Mouse (Mus musculus) E14TG2a.4 (cell line): Measurements from ENCODE around the gene Ism1.

Experiments
- H3K27me3 ChIP-seq: 2 replicates; pipeline ENCODE4 v1.6.1; 2014; ENCODE audit warnings: low read length, control low read depth; ENCODE audit not compliant: insufficient read depth
- H3K36me3 ChIP-seq: 2 replicates; pipeline ENCODE4 v1.6.1; 2014; ENCODE audit warnings: low read length, control low read depth; ENCODE audit not compliant: insufficient read depth
- H3K4me1 ChIP-seq: replicated peaks from 2 replicates; pipeline ENCODE4 v1.6.1; 2014; ENCODE audit warnings: low read depth, low read length, control low read depth
- H3K4me3 ChIP-seq: replicated peaks from 2 replicates; pipeline ENCODE4 v1.5.1; 2014; ENCODE audit warnings: mild to moderate bottlenecking, low read length
- H3K9me3 ChIP-seq: 2 replicates; pipeline ENCODE4 v1.6.1; 2014; ENCODE audit warnings: low read length, control low read depth
- CTCF ChIP-seq: conservative IDR thresholded peaks from 2 replicates; pipeline ENCODE4 v1.5.1; 2014; ENCODE audit warnings: low read length
- NANOG ChIP-seq: IDR thresholded peaks from 2 replicates; pipeline ENCODE4 v1.6.1; 2014; ENCODE audit warnings: borderline replicate concordance, low read length, mixed read lengths
- POU5F1 ChIP-seq: IDR thresholded peaks from 2 replicates; pipeline ENCODE4 v1.6.1; 2014; ENCODE audit warnings: low read length, borderline replicate concordance

Gene Ism1

GRCm38 (mm10) chr2:139778283-139778682 lies 100.3 kb downstream of the Ism1 start:
- Histone ChIP-seq H3K36me3 (no peaks in the 10 kb centered on the region), H3K4me3 (no peak overlapping the region), H3K27me3 (no peaks in the 10 kb centered on the region), H3K9me3 (peaks cover 22% of the 10 kb centered on the region), H3K4me1 (no peaks in the 10 kb centered on the region)
- no peak for TF ChIP-seq NANOG
- peak; percentile 42 for TF ChIP-seq CTCF

DNA sequence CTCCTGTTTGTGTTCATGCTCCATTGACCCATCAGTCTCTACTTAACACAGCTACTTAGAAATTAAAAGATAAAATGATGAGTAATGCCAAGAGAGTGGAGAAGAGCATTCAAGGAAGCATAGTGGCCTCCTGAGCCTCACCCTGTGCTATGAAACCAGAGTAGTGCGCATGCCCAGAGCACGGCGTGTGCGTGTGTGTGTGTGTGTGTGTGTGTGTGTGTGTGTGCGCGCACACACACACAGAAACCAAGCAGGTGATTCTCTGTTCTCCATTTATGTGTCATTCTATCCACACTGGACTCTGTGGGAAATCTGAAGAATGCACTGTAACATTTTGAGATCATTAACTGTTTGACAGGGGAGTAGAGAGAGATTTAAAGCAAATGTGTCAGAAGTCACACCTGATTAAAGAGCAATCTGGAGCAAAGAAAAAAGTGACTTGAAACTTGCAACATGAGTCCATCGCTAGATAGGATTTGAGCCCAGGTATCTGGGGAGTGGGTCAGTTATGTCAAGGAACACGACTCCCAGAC lies 105.4 kb downstream of the Ism1 start:
- Histone ChIP-seq H3K4me3 (no peak overlapping the region), H3K4me1 (no peaks in the 10 kb centered on the region), H3K27me3 (no peaks in the 10 kb centered on the region), H3K9me3 (no peaks in the 10 kb centered on the region), H3K36me3 (no peaks in the 10 kb centered on the region)
- TF ChIP-seq NANOG (no peak), CTCF (no peak), POU5F1 (no peak)

- Histone ChIP-seq H3K27me3 (no peaks in the 10 kb centered on the region), H3K4me1 (no peaks in the 10 kb centered on the region), H3K9me3 (no peaks in the 10 kb centered on the region), H3K4me3 (no peak overlapping the region), H3K36me3 (no peaks in the 10 kb centered on the region)
- TF ChIP-seq CTCF (no peak), POU5F1 (no peak)
These were observed 106.5 kb downstream of the Ism1 start for GRCm38 (mm10) chr2:139784465-139784864.

DNA sequence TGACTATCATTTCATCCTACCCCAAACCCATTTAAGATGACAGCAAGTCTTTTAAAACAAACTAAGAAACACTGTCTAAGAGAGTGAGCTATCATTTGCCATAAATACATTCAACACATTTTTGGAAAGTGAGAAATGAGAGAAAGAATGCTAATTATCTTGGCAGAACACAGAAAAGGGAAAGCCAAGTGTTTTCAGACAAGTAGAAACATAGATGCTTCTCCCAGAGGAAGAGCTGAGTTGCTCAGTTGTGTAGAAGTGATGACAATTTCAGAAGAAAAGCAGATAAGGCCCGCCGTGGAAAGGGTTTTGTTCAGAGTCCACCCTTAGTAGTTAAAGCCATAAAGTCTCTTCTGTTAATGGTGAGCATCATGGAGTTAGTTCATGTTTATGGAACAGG lies 107.0 kb downstream of the Ism1 start:
- TF ChIP-seq NANOG (no peak), CTCF (no peak), POU5F1 (no peak)
- no peaks in the 10 kb centered on the region for H3K36me3 ChIP-seq

DNA sequence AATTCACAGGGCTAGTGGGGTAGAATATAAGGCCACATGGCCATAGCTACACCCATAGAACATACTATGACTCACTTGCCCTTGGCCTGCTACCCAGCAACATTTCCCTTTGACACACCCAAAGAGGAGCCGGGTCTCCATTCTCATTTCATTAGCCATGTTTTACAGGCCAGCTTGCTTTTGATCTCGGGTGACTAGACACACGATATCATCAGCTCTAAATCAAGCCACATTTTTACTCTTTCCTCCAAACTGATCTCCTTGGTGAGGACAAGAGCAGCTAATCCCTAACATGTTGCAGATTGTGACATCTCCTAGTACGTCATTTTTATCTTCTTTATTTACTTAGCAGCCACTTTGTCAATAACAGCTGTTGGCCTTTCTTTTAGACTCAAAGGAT lies 110.7 kb downstream of the Ism1 start:
- no peaks in the 10 kb centered on the region for H3K27me3 ChIP-seq
- H3K4me3 ChIP-seq: no peak overlapping the region
- no peaks in the 10 kb centered on the region; the same call in 1 of the 2 replicates for H3K4me1 ChIP-seq
- no peaks in the 10 kb centered on the region for H3K9me3 ChIP-seq
- TF ChIP-seq NANOG (no peak), CTCF (no peak), POU5F1 (no peak)
- H3K36me3 ChIP-seq: no peaks in the 10 kb centered on the region

More for the DNA sequence above, 107.0 kb downstream of the Ism1 start:
- Histone ChIP-seq H3K9me3 (no peaks in the 10 kb centered on the region), H3K4me1 (no peaks in the 10 kb centered on the region), H3K4me3 (no peak overlapping the region), H3K27me3 (no peaks in the 10 kb centered on the region)

DNA sequence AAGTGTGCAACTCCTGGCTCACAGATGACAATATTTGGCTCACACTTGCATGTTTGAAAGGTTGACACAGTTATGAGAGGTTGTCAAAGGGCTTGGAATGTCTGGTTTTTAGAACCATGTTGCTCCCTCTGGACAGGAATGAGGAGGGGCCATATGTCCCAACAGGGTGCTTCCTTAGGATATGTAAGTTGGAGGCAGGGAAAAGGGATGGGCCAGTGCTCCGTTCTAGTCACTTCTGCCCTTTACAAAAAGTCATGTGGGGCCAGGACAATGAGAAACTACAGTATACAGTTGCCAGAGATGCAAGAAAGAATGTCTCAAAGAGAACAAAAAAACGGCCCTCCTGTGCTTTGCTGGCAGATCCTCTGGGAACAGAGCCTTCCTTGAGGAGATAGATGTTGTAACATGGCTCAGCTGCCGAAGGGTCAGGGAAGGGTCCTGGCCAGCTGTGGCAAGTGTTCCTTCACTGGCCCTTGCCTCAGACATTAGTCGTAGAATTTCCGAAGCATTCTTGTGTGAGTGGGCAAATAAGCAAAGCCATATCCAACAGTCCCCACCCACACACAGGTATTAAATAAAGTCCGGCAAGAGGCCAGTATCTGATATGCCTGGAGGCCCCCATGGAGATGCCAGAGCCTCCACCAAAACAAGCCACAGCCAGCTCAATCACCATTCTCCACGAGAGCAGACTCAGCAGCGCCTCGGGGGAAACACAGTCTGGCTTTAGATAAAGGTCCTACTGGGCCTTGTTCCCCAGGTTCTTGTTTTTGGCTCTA lies 114.6 kb downstream of the Ism1 start:
- H3K36me3 ChIP-seq: no peaks in the 10 kb centered on the region
- no peaks in the 10 kb centered on the region; the same call in 1 of the 2 replicates for H3K4me1 ChIP-seq
- TF ChIP-seq POU5F1: no peak
- TF ChIP-seq NANOG: no peak
- TF ChIP-seq CTCF: no peak
- no peaks in the 10 kb centered on the region for H3K27me3 ChIP-seq
- no peak overlapping the region for H3K4me3 ChIP-seq
- no peaks in the 10 kb centered on the region for H3K9me3 ChIP-seq

GRCm38 (mm10) chr2:139804041-139804440 lies 126.1 kb downstream of the Ism1 start:
- Histone ChIP-seq H3K9me3 (no peaks in the 10 kb centered on the region), H3K36me3 (no peaks in the 10 kb centered on the region), H3K4me3 (no peak overlapping the region), H3K27me3 (no peaks in the 10 kb centered on the region), H3K4me1 (no peaks in the 10 kb centered on the region)
- no peak for TF ChIP-seq NANOG

- H3K36me3 ChIP-seq: no peaks in the 10 kb centered on the region
- H3K27me3 ChIP-seq: no peaks in the 10 kb centered on the region
- no peak overlapping the region for H3K4me3 ChIP-seq
- TF ChIP-seq NANOG: no peak
- TF ChIP-seq POU5F1: no peak
- no peak for TF ChIP-seq CTCF
- H3K9me3 ChIP-seq: peaks cover 10% of the 10 kb centered on the region; the same call in 1 of the 2 replicates
- H3K4me1 ChIP-seq: no peaks in the 10 kb centered on the region
These were observed 129.9 kb downstream of the Ism1 start for GRCm38 (mm10) chr2:139807887-139808286.
